Comparison of ENCODE assay signal across 18 mouse cellular contexts in the genomic region with DNA sequence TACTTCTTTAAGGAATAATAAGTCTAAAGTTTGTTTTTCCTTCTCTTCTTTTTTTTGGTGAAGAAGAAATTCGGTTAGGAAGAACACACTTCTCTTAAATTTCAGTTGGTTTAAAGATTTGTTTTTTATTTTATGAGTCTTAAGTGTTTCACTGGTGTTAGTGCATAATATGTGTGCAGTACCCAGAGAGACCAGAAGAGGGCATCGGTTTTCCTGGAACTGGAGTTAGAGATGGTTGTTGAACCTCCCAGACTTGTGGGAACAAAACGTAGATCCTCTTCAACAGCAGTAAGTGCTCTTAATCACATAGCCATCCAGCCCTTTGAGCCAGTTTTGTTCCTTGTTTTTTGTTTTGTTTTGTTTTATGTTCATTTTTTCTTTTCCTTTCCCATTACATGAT.
DNase-seq lines count a peak whose midpoint lies in the region; ATAC-seq and TF ChIP-seq lines count a peak whose summit lies in the region.
"Had no signal": no experiment of that assay in that cellular context is flagged by ENCODE, and none has a peak within 500 bp of the region (broad histone marks: within the 10 kb centered on the region; RNA-seq: fewer than 3 reads in every experiment).

No protein-coding gene starts in this region.

- no peak for ATAC-seq in embryonic facial prominence, embryonic 11.5 days (replicated peaks; ENCODE audit: insufficient number of reproducible peaks, low FRiP score, low TSS enrichment, low read depth)
- ATAC-seq in liver, embryonic 14.5 days (ENCODE audit: insufficient read depth) = no peak
- no peak for ATAC-seq in liver, embryonic 11.5 days (replicated peaks; ENCODE audit: low FRiP score)
- ATAC-seq: forebrain, embryonic 14.5 days; midbrain, embryonic 13.5 days had no signal

- peak; percentile 14 for DNase-seq in embryonic facial prominence, embryonic 11.5 days (ENCODE audit: low spot score)
- no peak for DNase-seq in embryonic facial prominence, embryonic 10.5 days (ENCODE audit: low spot score)
- DNase-seq in liver, embryonic 14.5 days (ENCODE audit: low read depth in 3 of 3, low spot score in 3 of 3) = no peak
- DNase-seq in liver, embryonic 11.5 days (ENCODE audit: low spot score) = no peak
- DNase-seq in 416B (ENCODE audit: low read depth) = peak; percentile 8
- peak; percentile 85 for DNase-seq in R1 (ENCODE audit: low read depth, low spot score)
- no peak for DNase-seq in urinary bladder, postnatal 36 days (ENCODE audit: low spot score in 2 of 2)
- DNase-seq in cerebellum, postnatal 25 days = no peak
- DNase-seq: adrenal gland, postnatal 14 days; gastrocnemius, postnatal 10 days; kidney, adult 8-10 months; liver, embryonic 13.5 days; right cerebral cortex, postnatal 4 days had no signal

- no peaks in the 10 kb centered on the region for H3K9me3 ChIP-seq in embryonic facial prominence, embryonic 11.5 days (replicated peaks; ENCODE audit: control insufficient read depth, low read length)
- 0 out of 2 replicates have a peak, but pooled peaks cover 7% of the 10 kb centered on the region for H3K9me3 ChIP-seq in embryonic facial prominence, embryonic 10.5 days
- no peaks in the 10 kb centered on the region for H3K9me3 ChIP-seq in liver, embryonic 14.5 days (ENCODE audit: control insufficient read depth, low read length)
- peaks cover 3% of the 10 kb centered on the region; the same call in 1 of the 2 replicates for H3K9me3 ChIP-seq in liver, embryonic 11.5 days (ENCODE audit: control insufficient read depth, low read length)
- H3K9me3 ChIP-seq: embryonic facial prominence, embryonic 15.5 days; midbrain, embryonic 13.5 days had no signal

- H3K27me3 ChIP-seq in embryonic facial prominence, embryonic 11.5 days (ENCODE audit: control insufficient read depth, insufficient read depth, low read length) = no peaks in the 10 kb centered on the region
- H3K27me3 ChIP-seq in embryonic facial prominence, embryonic 10.5 days (replicated peaks; ENCODE audit: low read depth, poor library complexity, severe bottlenecking) = no peaks in the 10 kb centered on the region
- H3K27me3 ChIP-seq in liver, embryonic 14.5 days (ENCODE audit: control insufficient read depth, insufficient read depth, low read length) = no peaks in the 10 kb centered on the region
- no peaks in the 10 kb centered on the region for H3K27me3 ChIP-seq in liver, embryonic 11.5 days (replicated peaks; ENCODE audit: control insufficient read depth, insufficient read depth, low read length)
- H3K27me3 ChIP-seq: embryonic facial prominence, embryonic 15.5 days; heart, embryonic 12.5 days; liver, embryonic 13.5 days had no signal

- no peak overlapping the region for H3K4me2 ChIP-seq in embryonic facial prominence, embryonic 11.5 days (ENCODE audit: low read depth, low read length)
- H3K4me2 ChIP-seq in liver, embryonic 14.5 days (ENCODE audit: low read depth) = no peak overlapping the region
- H3K4me2 ChIP-seq in liver, embryonic 11.5 days = no peak overlapping the region
- H3K4me2 ChIP-seq: embryonic facial prominence, embryonic 15.5 days; heart, embryonic 12.5 days; liver, embryonic 13.5 days; midbrain, embryonic 13.5 days had no signal

- H3K36me3 ChIP-seq in embryonic facial prominence, embryonic 11.5 days (replicated peaks; ENCODE audit: control insufficient read depth, insufficient read depth, low read depth, low read length) = no peaks in the 10 kb centered on the region
- no peaks in the 10 kb centered on the region for H3K36me3 ChIP-seq in embryonic facial prominence, embryonic 10.5 days (replicated peaks)
- H3K36me3 ChIP-seq in liver, embryonic 14.5 days (replicated peaks; ENCODE audit: control insufficient read depth, insufficient read depth, low read depth) = no peaks in the 10 kb centered on the region
- no peaks in the 10 kb centered on the region for H3K36me3 ChIP-seq in liver, embryonic 11.5 days (ENCODE audit: control insufficient read depth, insufficient read depth, low read length)
- H3K36me3 ChIP-seq: embryonic facial prominence, embryonic 15.5 days; heart, embryonic 12.5 days; liver, embryonic 13.5 days; midbrain, embryonic 13.5 days had no signal

- peak; percentile 35; the same call in 1 of the 2 replicates for TF ChIP-seq CTCF in liver, embryonic 14.5 days (IDR thresholded peaks at IDR 0.05; ENCODE audit: low read depth)

- no peak for TF ChIP-seq EP300 in liver, embryonic 14.5 days (IDR thresholded peaks at IDR 0.05; ENCODE audit: low read depth)

- 77% methylated on average over 3 of the region's 3 CpGs for WGBS in embryonic facial prominence, embryonic 11.5 days
- WGBS in embryonic facial prominence, embryonic 10.5 days = 87% methylated on average over 3 of the region's 3 CpGs
- WGBS in liver, embryonic 14.5 days (ENCODE audit: insufficient replicate concordance) = 54% methylated on average over 3 of the region's 3 CpGs
- 75% methylated on average over 3 of the region's 3 CpGs for WGBS in liver, embryonic 11.5 days

- no peak overlapping the region for H3K27ac ChIP-seq in embryonic facial prominence, embryonic 11.5 days (replicated peaks; ENCODE audit: low read depth, low read length)
- no peak overlapping the region for H3K27ac ChIP-seq in embryonic facial prominence, embryonic 10.5 days (replicated peaks)
- H3K27ac ChIP-seq in liver, embryonic 14.5 days = no peak overlapping the region
- no peak overlapping the region for H3K27ac ChIP-seq in liver, embryonic 11.5 days (ENCODE audit: low read depth, low read length)
- H3K27ac ChIP-seq: embryonic facial prominence, embryonic 15.5 days; liver, embryonic 13.5 days; macrophage; midbrain, embryonic 13.5 days had no signal

- no peaks in the 10 kb centered on the region for H3K4me1 ChIP-seq in embryonic facial prominence, embryonic 11.5 days (ENCODE audit: control insufficient read depth, insufficient read depth, low read length)
- H3K4me1 ChIP-seq in embryonic facial prominence, embryonic 10.5 days = peaks cover 6% of the 10 kb centered on the region
- no peaks in the 10 kb centered on the region for H3K4me1 ChIP-seq in liver, embryonic 14.5 days (replicated peaks; ENCODE audit: control insufficient read depth in 2 of 2, insufficient read depth in 2 of 2, low read length in 1 of 2)
- no peaks in the 10 kb centered on the region for H3K4me1 ChIP-seq in liver, embryonic 11.5 days (replicated peaks; ENCODE audit: control insufficient read depth, insufficient read depth, low read length)
- H3K4me1 ChIP-seq: heart, embryonic 12.5 days; liver, embryonic 13.5 days had no signal

- no peak overlapping the region for H3K4me3 ChIP-seq in embryonic facial prominence, embryonic 11.5 days (ENCODE audit: low read depth, low read length)
- no peak overlapping the region for H3K4me3 ChIP-seq in embryonic facial prominence, embryonic 10.5 days
- H3K4me3 ChIP-seq in liver, embryonic 14.5 days (ENCODE audit: insufficient read depth in 1 of 2, low read depth in 2 of 2, low read length in 2 of 2) = no peak overlapping the region
- H3K4me3 ChIP-seq in liver, embryonic 11.5 days (ENCODE audit: low read depth, low read length) = no peak overlapping the region
- H3K4me3 ChIP-seq: embryonic facial prominence, embryonic 15.5 days; heart, embryonic 12.5 days; liver, embryonic 13.5 days; midbrain, embryonic 13.5 days had no signal

- no peak overlapping the region for H3K9ac ChIP-seq in embryonic facial prominence, embryonic 11.5 days (replicated peaks; ENCODE audit: low read length)
- H3K9ac ChIP-seq in liver, embryonic 14.5 days (replicated peaks) = no peak overlapping the region
- no peak overlapping the region for H3K9ac ChIP-seq in liver, embryonic 11.5 days (ENCODE audit: low read depth, low read length)
- H3K9ac ChIP-seq: embryonic facial prominence, embryonic 15.5 days; heart, embryonic 12.5 days; liver, embryonic 13.5 days; midbrain, embryonic 13.5 days had no signal

Comparison
In these comparisons a context has a peak if more than half of its experiments do, and no peak if none do; other contexts are left out.
1. DNase-seq: peak in embryonic facial prominence, embryonic 11.5 days (single experiment), 416B (single experiment) and R1 (single experiment); none in embryonic facial prominence, embryonic 10.5 days (single experiment), liver, embryonic 14.5 days (0 of 3), liver, embryonic 11.5 days (single experiment), urinary bladder, postnatal 36 days (0 of 2) and cerebellum, postnatal 25 days (0 of 2).